Mouse (Mus musculus) cerebellum, adult 2 months (tissue): ENCODE results near the gene Slc7a11. TPM values are rescaled to one million over a fixed set of nuclear protein-coding genes. Genes with fewer than 3 reads are reported as not detected.
A peak's percentile ranks its signal among the peaks of the same experiment; 100 is the strongest.

Experiments
- DNase-seq, 2 experiments: peaks; one replicate each; pipeline ENCODE4 v3.0.0; 2021
- H3K27ac ChIP-seq: fragments of 200-500 bp; 2 replicates; pipeline ENCODE4 v1.5.1; 2012; ENCODE audit warnings: low read length, control low read depth, inconsistent platforms; ENCODE audit not compliant: insufficient read depth
- H3K27me3 ChIP-seq: fragments of 200-500 bp; 2 replicates; pipeline ENCODE4 v1.6.1; 2012; ENCODE audit warnings: inconsistent platforms, mild to moderate bottlenecking, low read length, moderate library complexity; ENCODE audit not compliant: control insufficient read depth, insufficient read depth
- H3K4me1 ChIP-seq: fragments of 200-500 bp; 2 replicates; pipeline ENCODE4 v1.6.1; 2011; ENCODE audit warnings: low read length; ENCODE audit not compliant: control insufficient read depth, insufficient read depth
- H3K4me3 ChIP-seq: fragments of 200-500 bp; replicated peaks from 2 replicates; pipeline ENCODE3; 2011; ENCODE audit warnings: mild to moderate bottlenecking, low read depth, low read length, control low read depth; ENCODE audit not compliant: insufficient read depth
- CTCF ChIP-seq: fragments of 200-500 bp; IDR thresholded peaks from 2 replicates; pipeline ENCODE4 v1.5.1; 2011; ENCODE audit warnings: low read depth, mild to moderate bottlenecking, control low read depth, low read length, moderate library complexity, borderline replicate concordance; ENCODE audit not compliant: insufficient read depth
- POLR2A ChIP-seq: fragments of 200-500 bp; IDR thresholded peaks from 2 replicates; pipeline ENCODE4 v1.6.1; 2011; ENCODE audit warnings: low read length, control low read depth, borderline replicate concordance; ENCODE audit not compliant: insufficient read depth
- WGBS: fragments of 180-500 bp; shearing (Covaris S2); methylation state at CpG from one replicate; pipeline ENCODE4 v1.1.7; 2018; 5-methylcytosine and 5-hydroxymethylcytosine counted together
- polyA plus RNA-seq: library from polyadenylated mRNA; depleted of rRNA; stranded (reverse); fragments of >200 nt; gene quantifications from 2 replicates; pipeline ENCODE4 v1.2.3, GENCODE M21; 2012

Slc7a11 gene
- polyA plus RNA-seq, 1 experiment: 5.7 TPM

GRCm38 (mm10) chr3:50369791-50370190 is 73.6 kb downstream of the Slc7a11 start:
- H3K4me1 ChIP-seq: peaks cover 4% of the 10 kb centered on the region; the same call in 1 of the 2 replicates
- TF ChIP-seq CTCF (no peak), POLR2A (no peak)
- WGBS: 41% methylated on average over 6 of the region's 6 CpGs

GRCm38 (mm10) chr3:50367175-50367574 is 76.2 kb downstream of the Slc7a11 start:
- DNase-seq: no peak
- Histone ChIP-seq H3K27ac (no peak overlapping the region), H3K4me3 (no peak overlapping the region), H3K4me1 (peaks cover 4% of the 10 kb centered on the region; the same call in 1 of the 2 replicates), H3K27me3 (no peaks in the 10 kb centered on the region)
- TF ChIP-seq POLR2A: no peak
- no peak for TF ChIP-seq CTCF
- WGBS: 65% methylated on average over 3 of the region's 3 CpGs

More at GRCm38 (mm10) chr3:50369791-50370190, 73.6 kb downstream of the Slc7a11 start:
- no peaks in the 10 kb centered on the region for H3K27me3 ChIP-seq
- H3K27ac ChIP-seq: no peak overlapping the region
- DNase-seq: peak in 1 of 2 experiments; percentile 30
- H3K4me3 ChIP-seq: no peak overlapping the region

DNA sequence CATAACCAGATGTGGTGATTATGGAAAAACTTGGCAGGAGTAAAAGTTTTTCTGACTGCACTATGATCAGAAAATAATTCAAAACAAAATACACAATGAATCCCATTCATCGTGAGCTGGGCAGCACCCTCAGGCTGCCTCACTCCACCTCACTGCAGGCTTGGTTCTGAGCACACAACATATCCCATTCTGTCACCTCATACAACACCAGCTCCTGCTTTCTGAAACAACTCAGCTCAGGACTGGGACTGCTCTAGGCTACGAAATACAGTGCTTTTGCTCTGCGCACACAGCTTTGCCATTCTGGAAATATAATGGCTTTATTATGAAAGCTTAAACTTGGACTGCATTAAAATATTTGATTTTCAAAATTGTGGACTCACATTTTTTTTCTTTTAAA is 79.8 kb downstream of the Slc7a11 start:
- WGBS: 92% methylated on average over 3 of the region's 3 CpGs
- TF ChIP-seq CTCF: no peak
- no peak for TF ChIP-seq POLR2A
- no peaks in the 10 kb centered on the region for H3K4me1 ChIP-seq
- no peak overlapping the region for H3K4me3 ChIP-seq
- no peak for DNase-seq
- no peaks in the 10 kb centered on the region for H3K27me3 ChIP-seq
- H3K27ac ChIP-seq: no peak overlapping the region

GRCm38 (mm10) chr3:50347081-50347480 is 96.3 kb downstream of the Slc7a11 start:
- Histone ChIP-seq H3K4me3 (no peak overlapping the region), H3K27ac (no peak overlapping the region), H3K27me3 (no peaks in the 10 kb centered on the region), H3K4me1 (no peaks in the 10 kb centered on the region)
- no peak for TF ChIP-seq CTCF
- no peak for TF ChIP-seq POLR2A
- no peak for DNase-seq
- 45% methylated on average over 1 of the region's 1 CpGs for WGBS

DNA sequence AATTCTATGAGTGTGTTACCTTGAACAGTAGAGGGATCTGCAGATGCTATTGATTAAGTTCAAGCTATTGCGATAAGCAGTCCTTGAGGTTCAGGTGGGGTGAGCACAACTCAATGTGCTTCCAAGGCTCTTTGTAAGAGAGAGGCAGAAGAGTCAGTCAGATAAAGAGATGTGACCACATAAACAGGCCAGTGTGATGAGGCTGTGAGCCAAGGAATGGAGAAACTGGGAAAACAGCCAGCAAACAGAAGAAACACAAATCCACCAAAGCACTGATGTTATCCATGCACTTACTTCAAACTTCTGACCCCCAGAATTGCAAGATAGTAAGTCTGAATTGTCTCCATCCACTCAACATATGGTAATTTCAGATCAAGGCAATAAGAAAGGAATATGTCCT is 99.0 kb downstream of the Slc7a11 start:
- peak in 1 of 2 experiments; percentile 3 for DNase-seq
- 83% methylated on average over 1 of the region's 1 CpGs for WGBS
- no peak overlapping the region for H3K4me3 ChIP-seq
- no peak overlapping the region for H3K27ac ChIP-seq
- TF ChIP-seq CTCF (no peak), POLR2A (no peak)
- H3K4me1 ChIP-seq: no peaks in the 10 kb centered on the region
- no peaks in the 10 kb centered on the region for H3K27me3 ChIP-seq

GRCm38 (mm10) chr3:50324524-50324923 is 118.9 kb downstream of the Slc7a11 start:
- Histone ChIP-seq H3K4me3 (no peak overlapping the region), H3K4me1 (no peaks in the 10 kb centered on the region), H3K27ac (no peak overlapping the region), H3K27me3 (no peaks in the 10 kb centered on the region)
- WGBS: 22% methylated on average over 8 of the region's 8 CpGs
- TF ChIP-seq POLR2A (no peak), CTCF (no peak)
- DNase-seq: no peak

DNA sequence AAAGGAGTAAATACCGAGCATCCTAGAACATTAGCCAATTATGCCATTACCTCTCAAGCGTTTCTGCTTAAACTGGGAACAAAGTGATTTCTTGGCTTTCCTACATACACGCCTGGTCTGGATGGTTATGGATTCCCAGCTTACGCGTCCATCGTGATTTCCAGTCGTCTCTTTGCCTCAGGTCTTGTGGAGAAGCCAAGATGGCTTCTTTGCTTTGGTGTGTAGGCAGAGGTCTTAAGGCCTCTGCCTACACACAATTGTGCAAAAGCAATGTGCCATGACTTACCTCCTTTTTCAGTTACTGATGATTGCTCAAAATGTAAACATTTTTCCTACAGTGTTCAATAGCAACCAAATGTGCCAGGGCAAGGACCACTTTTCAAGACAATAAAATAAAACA is 119.5 kb downstream of the Slc7a11 start:
- no peak for DNase-seq
- no peaks in the 10 kb centered on the region for H3K4me1 ChIP-seq
- 79% methylated on average over 7 of the region's 7 CpGs for WGBS
- no peaks in the 10 kb centered on the region for H3K27me3 ChIP-seq
- no peak overlapping the region for H3K27ac ChIP-seq
- no peak overlapping the region for H3K4me3 ChIP-seq
- TF ChIP-seq CTCF (no peak), POLR2A (no peak)

DNA sequence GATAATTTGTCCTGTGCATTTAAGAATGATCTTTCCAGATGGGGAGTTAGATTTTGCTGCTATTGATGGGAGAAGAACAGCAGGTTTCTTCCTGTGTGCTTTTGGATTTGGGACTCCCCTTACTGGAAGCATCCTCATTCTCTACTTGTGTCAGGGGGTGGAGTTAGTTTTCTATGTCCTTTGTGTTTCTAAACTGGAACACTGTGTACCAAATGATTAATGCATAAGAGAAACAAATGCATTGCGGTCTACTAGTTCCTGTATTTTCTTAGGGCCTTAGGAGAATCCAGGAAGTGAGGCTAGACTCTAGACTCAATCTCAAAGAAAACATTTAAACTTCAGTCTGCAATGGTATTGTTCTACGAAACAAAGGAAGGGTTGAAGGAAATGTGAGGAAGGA is 122.6 kb downstream of the Slc7a11 start:
- WGBS: 94% methylated on average over 2 of the region's 2 CpGs
- TF ChIP-seq POLR2A: no peak
- TF ChIP-seq CTCF: no peak
- Histone ChIP-seq H3K27ac (no peak overlapping the region), H3K4me1 (no peaks in the 10 kb centered on the region), H3K27me3 (no peaks in the 10 kb centered on the region), H3K4me3 (no peak overlapping the region)
- DNase-seq: no peak
